Mouse (Mus musculus) spleen, adult 12 weeks (tissue): ENCODE measurements around the gene Pttg1ip.

Experiments
- DNase-seq: peaks from one replicate; pipeline ENCODE4 v3.0.0; 2022; ENCODE audit warnings: low spot score

Pttg1ip gene

GRCm38 (mm10) chr10:77569481-77569880 lies 12.0 kb upstream of the Pttg1ip start:
- no peak for DNase-seq

DNA sequence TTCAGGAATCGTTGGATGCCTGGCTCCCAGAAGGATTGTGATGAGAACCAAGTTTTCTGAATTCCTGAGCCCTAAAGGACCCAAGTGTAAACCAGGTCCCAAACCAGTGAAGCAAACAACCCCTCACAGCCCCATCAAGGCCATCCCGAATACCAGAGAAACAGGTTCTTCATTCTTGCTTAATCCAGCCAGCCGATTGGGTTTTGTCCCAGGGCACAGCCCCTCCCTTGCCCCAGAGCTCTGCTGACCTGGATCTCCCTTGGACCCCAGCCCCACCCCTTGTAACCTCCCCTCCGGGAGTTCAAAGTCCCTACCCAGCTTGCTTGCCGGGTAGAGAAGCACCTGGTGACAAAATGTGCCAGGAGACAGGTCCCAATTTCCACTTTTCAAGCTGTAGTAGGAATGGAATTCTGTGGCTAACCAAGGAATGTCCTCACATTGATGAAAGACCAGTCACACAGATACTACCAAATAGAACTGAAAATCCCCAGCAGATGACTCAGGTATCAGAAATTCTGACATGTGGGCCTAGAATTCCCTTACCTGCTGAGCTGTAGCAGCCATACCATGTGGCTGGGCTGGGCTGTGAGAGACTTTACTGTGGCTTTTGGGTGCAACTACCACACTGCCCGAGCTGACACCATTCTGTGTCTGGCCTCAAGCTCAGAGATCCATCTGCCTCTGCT lies 11.4 kb upstream of the Pttg1ip start:
- DNase-seq = no peak

DNA sequence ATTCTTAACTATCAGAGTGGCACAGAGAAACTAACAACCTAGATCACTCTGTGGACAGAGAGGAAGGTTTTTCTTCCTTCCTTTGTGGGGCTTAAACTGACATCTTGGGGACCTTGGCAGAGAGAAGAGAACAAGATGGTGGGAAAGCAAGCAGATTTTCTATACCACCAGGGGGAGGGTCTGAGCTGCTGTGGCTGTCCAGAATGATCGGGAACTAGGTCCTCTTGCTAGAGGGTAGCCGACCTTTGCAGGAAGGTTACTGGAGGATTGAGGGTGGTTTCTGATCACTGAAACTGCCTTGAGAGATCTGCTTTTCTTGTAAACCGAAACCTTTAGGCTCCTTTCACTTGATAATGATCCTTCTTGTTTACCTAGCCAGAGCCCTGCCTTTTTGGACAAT lies 9.3 kb upstream of the Pttg1ip start:
- no peak for DNase-seq

DNA sequence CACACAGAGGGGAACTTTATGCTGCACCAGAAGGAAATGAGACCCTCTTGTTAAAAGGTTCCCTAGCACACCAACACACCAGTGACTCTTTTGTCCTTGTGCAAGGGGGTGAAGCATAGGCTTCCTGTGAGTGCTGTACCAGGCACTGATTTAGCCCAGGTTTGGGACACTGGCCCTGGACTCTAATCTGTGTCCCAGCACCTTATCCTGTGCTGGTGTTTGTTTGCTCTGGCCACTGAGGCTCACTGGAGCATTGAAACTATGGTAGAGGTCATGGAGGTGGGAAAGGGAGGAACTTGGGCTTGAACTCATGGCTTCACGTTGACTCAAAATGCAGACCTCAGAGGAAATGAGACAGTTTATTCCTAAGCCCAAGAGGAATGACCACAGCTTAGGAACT lies 8.4 kb upstream of the Pttg1ip start:
- no peak for DNase-seq

GRCm38 (mm10) chr10:77580027-77580920 lies 1.2 kb upstream of the Pttg1ip start:
- DNase-seq = no peak

- no peak for DNase-seq
These were observed 505 bp upstream of the Pttg1ip start for GRCm38 (mm10) chr10:77581023-77581407.

- DNase-seq = no peak
These were observed 732 bp downstream of the Pttg1ip start for GRCm38 (mm10) chr10:77582285-77582618.

GRCm38 (mm10) chr10:77583795-77584422 lies 2.4 kb downstream of the Pttg1ip start:
- no peak for DNase-seq

DNA sequence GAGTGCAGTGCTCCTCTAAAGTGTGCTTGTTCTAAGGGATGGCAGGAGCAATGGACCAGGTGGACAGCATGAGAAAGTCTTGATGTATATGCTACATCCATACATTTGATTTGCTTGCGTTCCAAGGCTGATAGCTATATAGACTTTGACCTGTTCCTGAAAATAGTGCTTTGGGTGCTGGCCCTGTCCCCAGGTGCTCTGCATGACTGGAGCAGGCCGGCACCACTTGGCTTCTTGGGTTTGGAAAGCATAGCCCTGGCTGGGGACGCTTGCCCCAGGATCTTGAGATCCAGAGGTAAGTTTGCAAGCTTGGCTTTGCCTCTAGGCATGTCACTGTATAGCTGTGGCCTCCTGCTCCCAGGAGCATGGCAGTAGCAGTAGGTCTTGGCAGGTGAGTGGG lies 5.1 kb downstream of the Pttg1ip start:
- DNase-seq = no peak

DNA sequence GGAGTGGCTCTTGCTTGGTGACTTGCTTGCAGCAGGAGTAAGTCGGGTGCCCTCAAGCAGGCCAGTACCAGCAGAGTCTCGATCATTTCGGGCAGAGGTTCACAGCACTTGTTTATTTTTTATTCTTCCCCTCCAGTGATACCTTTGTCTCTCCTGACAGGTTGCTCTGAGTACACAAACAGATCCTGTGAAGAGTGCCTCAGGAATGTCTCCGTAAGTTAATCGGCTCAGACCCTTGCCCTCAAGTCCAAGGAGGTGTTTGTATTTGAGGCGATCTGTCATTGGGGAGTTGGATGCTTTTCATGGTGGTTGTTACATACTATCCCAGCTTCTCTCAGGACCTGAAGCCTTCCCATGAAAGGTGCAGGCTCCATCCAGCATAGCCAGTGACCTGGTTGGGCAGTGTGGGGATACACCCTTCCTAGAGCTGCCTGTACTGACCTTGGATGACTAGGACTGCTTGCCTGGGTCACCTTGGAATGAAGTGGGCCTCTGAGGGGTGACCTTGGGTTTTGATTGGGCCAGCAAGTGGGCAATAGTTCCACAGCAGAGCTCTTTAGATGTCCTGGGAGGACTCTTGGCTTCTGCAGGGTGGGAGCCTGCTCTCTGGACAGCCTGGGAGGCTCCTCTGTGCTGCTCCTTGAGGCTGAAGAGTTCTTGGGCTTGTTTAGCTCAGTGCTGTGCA lies 5.7 kb downstream of the Pttg1ip start:
- no peak for DNase-seq

- no peak for DNase-seq
These were observed 6.5 kb downstream of the Pttg1ip start for GRCm38 (mm10) chr10:77588036-77588435.

- no peak for DNase-seq
These were observed 7.6 kb downstream of the Pttg1ip start for GRCm38 (mm10) chr10:77589117-77589516.

GRCm38 (mm10) chr10:77589749-77590148 lies 8.2 kb downstream of the Pttg1ip start:
- DNase-seq = no peak

DNA sequence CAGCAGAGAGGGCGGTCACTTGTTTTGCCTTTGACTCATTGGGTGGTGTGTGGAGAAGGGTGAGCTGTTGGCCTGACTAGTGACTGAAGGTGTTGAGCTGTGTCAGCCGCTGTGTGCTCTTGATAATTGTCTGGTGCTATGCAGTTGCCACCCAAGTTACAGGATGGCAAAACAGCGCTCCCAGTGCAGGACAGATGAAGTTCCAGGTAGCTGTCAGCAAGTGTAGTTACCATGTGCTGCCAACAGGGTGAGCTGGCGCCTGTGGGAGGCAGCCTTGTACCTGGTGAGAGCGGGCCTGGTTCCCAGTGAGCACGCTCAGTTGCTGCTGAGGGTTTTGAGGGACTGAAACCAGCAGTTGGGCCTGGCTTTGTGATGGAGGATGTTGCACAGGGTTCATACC lies 9.3 kb downstream of the Pttg1ip start:
- peak; percentile 55 for DNase-seq

DNA sequence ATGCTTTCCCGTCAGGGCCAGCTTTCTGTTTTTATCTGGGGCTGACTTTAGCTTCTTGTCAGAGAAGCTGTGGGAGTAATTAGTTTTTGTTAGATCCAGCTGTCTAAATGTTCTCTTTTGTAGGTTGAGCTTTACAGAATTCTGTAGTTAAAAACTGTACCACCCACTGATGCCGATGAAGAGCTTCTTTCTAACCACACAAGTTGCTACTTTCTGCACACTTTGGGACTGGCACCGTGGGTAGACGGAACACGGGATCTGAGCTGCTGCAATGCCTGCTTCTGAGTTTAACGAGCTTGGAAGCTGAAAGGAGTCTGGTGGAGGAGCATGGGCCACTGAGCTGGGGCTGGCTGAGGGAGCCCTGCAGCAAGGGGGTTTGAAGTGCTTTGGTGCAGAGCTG lies 10.0 kb downstream of the Pttg1ip start:
- no peak for DNase-seq

DNA sequence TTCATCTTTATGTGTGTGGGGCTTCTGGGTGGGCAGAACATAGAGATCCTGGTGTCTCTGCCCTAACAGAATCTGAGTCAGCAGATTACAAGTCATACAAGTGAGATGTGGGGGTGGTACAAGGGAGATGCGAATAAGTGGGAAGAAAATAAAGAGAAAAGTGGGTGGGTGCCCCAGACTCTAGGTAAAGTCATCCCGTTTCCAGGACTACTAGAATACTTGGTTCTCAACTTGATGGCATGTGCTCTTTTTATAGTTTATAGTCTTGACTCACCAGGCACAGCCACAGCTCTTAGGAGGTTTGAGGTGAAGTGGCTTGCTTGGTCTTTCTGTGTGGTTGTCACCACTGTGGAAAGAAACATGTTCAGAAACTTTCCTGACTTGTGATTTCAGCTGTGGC lies 14.5 kb downstream of the Pttg1ip start:
- no peak for DNase-seq

DNA sequence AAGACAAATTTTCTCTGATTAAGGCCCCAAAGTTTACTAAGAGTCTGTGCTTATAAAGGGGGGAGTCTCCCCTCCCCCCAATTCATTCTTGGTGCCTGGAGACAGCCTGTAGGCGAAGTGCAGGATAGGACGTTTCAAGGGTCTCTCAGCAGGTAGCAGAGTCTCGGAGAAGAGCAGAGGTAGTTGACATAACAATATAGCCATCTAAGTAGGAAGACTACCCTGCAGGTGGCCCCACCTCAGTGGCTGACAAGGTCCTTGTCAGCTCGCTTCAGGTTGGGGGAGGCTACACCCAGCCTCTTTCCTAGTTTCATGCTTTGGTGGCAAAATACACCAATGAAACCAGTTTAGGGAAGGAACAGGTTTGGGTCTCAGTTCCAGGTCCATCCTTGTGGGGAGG lies 21.5 kb downstream of the Pttg1ip start:
- no peak for DNase-seq

DNA sequence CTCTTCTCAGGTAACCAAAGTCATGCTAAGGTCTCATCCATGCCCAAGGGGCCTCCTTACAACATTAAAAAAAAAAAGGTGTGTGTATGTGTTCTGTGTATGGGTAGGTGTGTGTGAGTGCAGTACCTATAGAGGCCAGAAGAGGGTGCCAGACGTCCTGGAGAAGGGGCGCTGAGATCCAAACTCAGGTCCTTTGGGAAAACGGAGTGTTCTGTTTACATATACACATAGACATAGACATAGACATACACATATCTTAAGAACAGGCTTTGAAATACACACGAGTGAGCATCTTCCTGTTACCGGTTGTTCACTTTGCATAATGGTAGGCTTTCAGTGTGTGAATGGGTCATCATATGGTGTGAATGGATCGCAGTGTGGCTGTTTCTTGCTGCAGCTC lies 22.6 kb downstream of the Pttg1ip start:
- DNase-seq = no peak

DNA sequence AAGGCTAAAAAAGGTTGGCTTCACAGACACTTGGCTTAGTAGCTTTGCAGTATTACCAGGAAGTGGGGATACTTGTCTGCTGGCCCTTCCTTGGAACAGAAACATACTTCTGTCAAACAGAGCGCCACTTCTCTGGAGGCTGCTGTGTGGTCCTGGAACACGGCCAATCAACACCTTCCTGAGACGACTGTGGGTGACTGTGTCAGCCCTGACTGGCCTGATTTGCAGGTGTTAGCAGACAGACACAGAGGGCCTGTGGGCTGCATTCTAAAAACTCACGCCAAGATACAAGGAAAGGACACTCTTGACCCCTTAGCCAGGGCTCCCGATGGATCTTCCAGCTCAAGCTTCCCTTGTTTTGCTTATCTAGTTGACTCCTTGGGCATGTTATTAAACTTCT lies 23.4 kb downstream of the Pttg1ip start:
- DNase-seq = no peak

DNA sequence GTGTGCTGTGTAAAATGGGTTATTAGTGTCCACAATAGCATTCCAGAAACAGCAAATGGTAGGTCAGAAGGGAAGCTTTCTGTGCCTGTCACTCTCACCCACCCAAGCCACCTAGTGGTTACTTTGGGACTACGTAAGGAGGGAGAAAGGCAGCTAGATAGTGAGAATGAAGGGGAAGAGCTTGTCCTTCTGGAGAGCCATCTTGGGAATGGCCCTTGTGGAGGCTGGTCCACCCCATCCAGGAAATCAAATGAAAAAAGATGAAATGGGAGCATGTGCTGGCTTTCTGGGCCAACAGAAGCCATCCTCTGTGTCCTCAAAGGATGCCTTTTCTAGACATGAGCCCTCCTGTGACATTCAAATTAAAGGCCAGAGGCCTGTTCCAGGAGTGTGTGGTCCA lies 23.8 kb downstream of the Pttg1ip start:
- DNase-seq = no peak

- DNase-seq = peak; percentile 100
These were observed 24.6 kb downstream of the Pttg1ip start, which contains the start of the genes Sumo3 and Gm49325 for GRCm38 (mm10) chr10:77605908-77606826. Gene Sumo3 (plus strand): TSS chr10:77606097. Gene Gm49325 (plus strand): TSS chr10:77606197.
